Mouse (Mus musculus): ENCODE results near the gene Gc. TPM values are rescaled to one million over a fixed set of nuclear protein-coding genes. Genes with fewer than 3 reads are reported as not detected.

The Gc gene
- polyA plus RNA-seq, 1 experiment = 0.51 TPM

GRCm38 (mm10) chr5:89370140-89370539, 87.6 kb downstream of the Gc start:
- no peaks in the 10 kb centered on the region for H3K27me3 ChIP-seq (ENCODE audit: control insufficient read depth, insufficient read depth, low read length)
- whole genome bisulfite sequencing = 49% methylated on average over 1 of the region's 1 CpGs
- DNase-seq = no peak
- no peaks in the 10 kb centered on the region for H3K36me3 ChIP-seq (ENCODE audit: control insufficient read depth, insufficient read depth, low read length)
- no peak overlapping the region for H3K4me3 ChIP-seq (ENCODE audit: control insufficient read depth, insufficient read depth, low read length)
- no peak overlapping the region for H3K27ac ChIP-seq (ENCODE audit: control insufficient read depth, insufficient read depth, low read length)
- TF ChIP-seq POLR2A (IDR thresholded peaks at IDR 0.05; ENCODE audit: control insufficient read depth, extremely low read depth, insufficient read depth, low read length, poor library complexity) = no peak
- TF ChIP-seq CTCF (IDR thresholded peaks at IDR 0.05; ENCODE audit: borderline replicate concordance, control insufficient read depth, extremely low read depth, insufficient read depth, low read length, poor library complexity) = no peak
- H3K4me1 ChIP-seq (replicated peaks; ENCODE audit: control insufficient read depth, insufficient read depth, low read length) = no peaks in the 10 kb centered on the region

GRCm38 (mm10) chr5:89368045-89368743, 89.5 kb downstream of the Gc start:
- TF ChIP-seq CTCF (IDR thresholded peaks at IDR 0.05; ENCODE audit: borderline replicate concordance, control insufficient read depth, extremely low read depth, insufficient read depth, low read length, poor library complexity) = no peak
- TF ChIP-seq POLR2A (IDR thresholded peaks at IDR 0.05; ENCODE audit: control insufficient read depth, extremely low read depth, insufficient read depth, low read length, poor library complexity) = no peak

More at GRCm38 (mm10) chr5:89368045-89368743, 89.5 kb downstream of the Gc start:
- Histone ChIP-seq H3K4me1 (replicated peaks; ENCODE audit: control insufficient read depth, insufficient read depth, low read length) (no peaks in the 10 kb centered on the region), H3K36me3 (ENCODE audit: control insufficient read depth, insufficient read depth, low read length) (no peaks in the 10 kb centered on the region), H3K27ac (ENCODE audit: control insufficient read depth, insufficient read depth, low read length) (no peak overlapping the region), H3K4me3 (ENCODE audit: control insufficient read depth, insufficient read depth, low read length) (no peak overlapping the region), H3K27me3 (ENCODE audit: control insufficient read depth, insufficient read depth, low read length) (no peaks in the 10 kb centered on the region)
- DNase-seq = no peak
- 75% methylated on average over 4 of the region's 4 CpGs for WGBS

Other genes starting within 250 kb of the Gc start
- gene Npffr2, start 69.5 kb upstream of the Gc start, polyA plus RNA-seq (2012; rRNA removed) = not detected in 2 replicates